Mouse (Mus musculus) heart, postnatal 25 days (tissue): ENCODE results near the gene Myrf. TPM values are rescaled to one million over a fixed set of nuclear protein-coding genes. Genes with fewer than 3 reads are reported as not detected.

Source experiments
- DNase-seq: peaks from one replicate; pipeline ENCODE4 v3.0.0; 2022; ENCODE audit warnings: low spot score
- intact Hi-C: fragments of 180-260 bp; cut with DNase I; formaldehyde crosslinking; loops from one replicate; pipeline ENCODE4 v1.15.1; 2025
- total RNA-seq, 2 experiments: library from RNA; stranded (reverse); gene quantifications; 2 replicates each; pipeline ENCODE4 v1.2.3; 2021

Myrf gene
- 1 to 10 TPM; 4.5 to 6.8 TPM for total RNA-seq

- intact Hi-C loops: no loop called here
- DNase-seq: peak; percentile 62
These were observed at the start of gene Myrf for GRCm38 (mm10) chr19:10240654-10241305. TSS of gene Myrf (minus strand) at chr19:10240748.

DNA sequence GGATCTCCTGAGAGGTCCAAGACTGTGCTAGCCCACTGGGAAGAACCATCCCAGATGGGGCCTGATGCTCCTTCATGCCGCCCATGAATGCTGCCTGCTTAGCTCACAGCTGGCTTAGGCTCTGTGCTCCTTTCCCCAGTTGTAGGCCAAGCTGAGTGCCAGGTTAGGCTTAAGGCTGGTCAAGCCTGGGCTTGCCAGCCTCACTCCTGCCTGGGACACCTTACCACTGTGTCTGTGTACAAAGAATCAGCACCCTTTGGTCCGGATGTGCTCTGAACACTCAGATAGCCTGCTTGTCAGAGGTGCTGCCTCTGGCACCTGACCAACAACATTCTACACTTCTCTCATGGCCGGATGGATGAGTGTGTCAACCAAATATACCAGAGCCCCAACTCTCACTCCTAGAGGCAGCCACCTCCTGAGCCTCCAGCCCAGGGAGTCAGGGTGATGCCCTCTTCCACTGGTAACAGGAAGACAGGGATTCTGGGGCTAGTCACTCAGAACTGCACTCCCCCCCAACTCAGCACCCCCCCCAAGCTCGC is 49.1 kb upstream of the Myrf start:
- intact Hi-C loops: no loop called here

GRCm38 (mm10) chr19:10288125-10289040 is 47.8 kb upstream of the Myrf start:
- intact Hi-C loops: no loop called here
- DNase-seq: no peak

More for the DNA sequence above, 49.1 kb upstream of the Myrf start:
- no peak for DNase-seq

GRCm38 (mm10) chr19:10286458-10286872 is 45.9 kb upstream of the Myrf start:
- DNase-seq: no peak
- intact Hi-C loops: no loop called here

DNA sequence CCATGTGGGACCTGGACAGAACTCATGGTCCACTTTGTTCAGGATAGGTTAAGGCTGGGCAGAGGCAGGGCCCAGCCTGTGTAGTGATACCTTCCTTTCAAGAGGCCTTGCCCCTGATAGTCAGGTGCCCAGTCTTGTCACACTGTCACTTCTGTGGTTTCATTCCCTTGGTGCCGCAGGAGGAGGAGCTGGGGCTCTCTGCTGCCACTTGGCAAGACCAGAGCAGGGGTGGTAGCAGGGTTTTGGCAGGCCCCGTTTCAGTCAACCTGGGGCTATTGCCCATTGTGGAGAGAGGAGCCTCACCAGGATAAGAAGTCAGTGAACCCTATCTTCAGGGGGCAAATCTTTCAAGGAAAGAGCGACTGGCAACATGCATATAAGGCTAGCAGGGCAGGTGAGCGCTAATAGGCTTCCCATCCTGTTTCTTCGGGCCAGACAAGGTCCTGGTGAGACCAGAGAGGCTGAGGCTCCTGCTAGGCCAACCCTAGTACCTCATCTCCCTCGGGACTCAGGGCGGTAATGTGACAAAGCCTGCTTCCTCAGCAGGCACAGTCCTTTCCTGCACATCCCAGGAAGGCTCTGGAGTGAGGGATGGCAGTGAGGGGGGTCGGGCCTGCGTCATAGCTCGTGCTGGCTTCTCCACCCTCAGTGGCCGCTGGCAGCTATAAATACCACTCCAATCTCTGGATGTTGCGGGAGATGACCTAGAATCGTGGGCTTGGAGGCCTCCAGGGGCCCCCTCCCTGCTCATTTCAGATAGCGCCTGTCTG is 40.4 kb upstream of the Myrf start:
- DNase-seq: no peak
- intact Hi-C loops: no loop called here

DNA sequence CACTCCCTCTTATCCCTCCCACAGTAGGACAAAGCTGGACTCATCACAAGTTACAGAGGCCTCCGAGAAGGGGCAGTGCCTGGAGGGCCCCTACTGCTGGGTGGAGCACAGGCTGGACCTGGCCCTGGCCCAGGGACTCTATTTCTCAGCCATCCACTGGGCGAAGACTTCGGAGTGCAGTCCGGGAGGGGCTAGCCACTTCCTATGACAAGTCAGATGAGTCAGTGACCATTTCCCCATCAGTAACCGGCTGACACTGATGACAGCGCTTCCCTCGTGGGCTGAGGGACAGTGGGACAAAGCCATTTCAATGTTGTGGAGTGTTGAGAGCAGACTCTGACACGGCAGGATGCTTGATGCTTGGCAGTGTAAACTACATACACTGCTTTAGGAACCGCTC is 39.1 kb upstream of the Myrf start:
- intact Hi-C loops: no loop called here
- DNase-seq: peak; percentile 67

- intact Hi-C loops: no loop called here
- no peak for DNase-seq
These were observed 38.2 kb upstream of the Myrf start for GRCm38 (mm10) chr19:10278669-10279324.

DNA sequence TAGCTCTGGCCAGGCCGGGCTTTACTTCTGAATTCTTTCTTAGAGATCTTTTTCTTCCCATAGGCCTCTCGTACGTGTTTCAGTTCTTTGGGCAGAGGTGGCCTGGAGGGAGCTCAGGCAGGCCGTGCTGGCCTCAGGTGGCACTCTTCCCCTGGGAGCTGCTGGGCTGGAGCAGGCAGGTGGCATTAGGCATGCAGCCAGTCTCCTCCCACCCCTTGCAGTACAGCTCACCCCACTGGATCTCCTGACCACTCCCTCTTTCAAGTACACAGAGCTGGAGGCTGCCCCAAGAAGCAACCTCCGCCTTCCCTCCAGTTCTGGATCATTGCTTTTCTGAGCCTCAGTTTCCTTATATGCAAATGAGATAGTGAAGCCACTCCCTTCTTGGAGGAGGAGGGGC is 37.2 kb upstream of the Myrf start:
- no peak for DNase-seq
- intact Hi-C loops: no loop called here

DNA sequence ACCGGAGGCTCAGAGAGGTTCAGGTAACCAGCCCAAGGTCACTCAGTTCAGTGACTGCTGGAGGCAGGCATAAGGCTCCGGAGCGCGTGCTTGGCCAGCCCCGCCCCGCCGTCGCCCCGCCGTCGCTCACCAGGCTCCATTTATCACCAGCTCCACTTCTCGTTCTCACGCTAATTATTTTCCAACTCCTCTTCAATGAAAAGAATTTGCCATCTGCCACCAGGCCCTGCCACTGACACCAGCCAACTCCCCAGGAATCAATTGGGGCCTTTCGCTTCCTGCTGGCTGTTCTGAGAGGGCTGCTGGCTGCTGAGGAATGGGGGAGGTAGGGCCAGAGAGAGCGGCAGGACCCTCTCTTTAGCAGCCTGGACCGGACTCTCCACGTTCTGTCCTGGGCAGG is 36.8 kb upstream of the Myrf start:
- intact Hi-C loops: no loop called here
- DNase-seq: no peak

DNA sequence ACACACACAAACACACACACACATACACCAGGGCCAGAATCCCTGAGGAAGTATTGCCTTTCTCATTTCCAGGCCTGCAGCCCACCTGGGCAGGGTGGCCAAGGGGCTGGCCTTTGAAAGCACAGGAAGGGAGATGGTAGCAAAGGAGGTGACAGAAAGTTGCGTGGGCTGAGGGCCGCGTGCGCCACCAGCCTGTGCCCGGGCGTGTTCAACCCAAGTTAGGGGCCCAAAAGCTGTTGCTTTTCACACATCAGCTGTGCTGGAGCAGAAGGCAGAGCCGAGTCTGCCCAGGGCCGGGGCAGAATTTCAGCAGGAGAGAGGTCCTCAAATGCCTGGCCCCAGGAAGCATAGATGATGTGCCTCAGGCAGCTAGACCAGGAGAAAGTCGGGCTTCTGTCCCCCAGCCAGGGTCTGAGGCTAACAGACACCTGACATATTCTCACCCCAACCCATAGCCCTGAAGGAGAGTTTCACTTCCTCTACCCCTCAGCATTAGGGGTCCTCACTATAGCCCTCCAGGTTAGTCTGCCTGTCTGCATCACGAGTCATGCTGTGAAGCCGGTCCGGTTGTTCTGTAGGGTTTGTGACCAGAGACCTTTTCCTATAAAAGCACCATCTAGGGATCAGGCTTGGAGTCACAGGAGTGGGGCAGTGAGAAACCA is 36.1 kb upstream of the Myrf start:
- intact Hi-C loops: no loop called here
- no peak for DNase-seq

DNA sequence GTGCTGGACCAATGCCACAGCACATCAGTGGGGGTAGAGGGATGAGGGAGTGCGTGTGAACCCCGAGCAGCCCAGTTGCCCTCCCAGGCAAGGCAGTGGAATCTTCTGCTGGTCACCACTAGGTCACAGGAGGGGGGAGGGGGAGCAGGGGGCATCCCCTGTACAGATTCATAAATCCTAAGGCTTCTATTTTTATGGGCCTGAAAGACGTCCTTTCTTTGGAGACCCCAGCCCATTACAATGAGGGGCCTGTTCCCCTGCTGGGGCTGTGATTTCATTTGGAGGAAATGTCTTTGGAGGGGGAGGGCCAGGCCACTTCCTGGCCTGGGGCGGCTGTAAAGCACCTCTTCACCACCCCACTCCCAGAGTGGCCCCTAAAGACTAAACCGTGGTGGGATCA is 33.5 kb upstream of the Myrf start:
- no peak for DNase-seq
- intact Hi-C loops: no loop called here

GRCm38 (mm10) chr19:10272746-10273145 is 32.2 kb upstream of the Myrf start:
- intact Hi-C loops: no loop called here
- DNase-seq: peak; percentile 44

DNA sequence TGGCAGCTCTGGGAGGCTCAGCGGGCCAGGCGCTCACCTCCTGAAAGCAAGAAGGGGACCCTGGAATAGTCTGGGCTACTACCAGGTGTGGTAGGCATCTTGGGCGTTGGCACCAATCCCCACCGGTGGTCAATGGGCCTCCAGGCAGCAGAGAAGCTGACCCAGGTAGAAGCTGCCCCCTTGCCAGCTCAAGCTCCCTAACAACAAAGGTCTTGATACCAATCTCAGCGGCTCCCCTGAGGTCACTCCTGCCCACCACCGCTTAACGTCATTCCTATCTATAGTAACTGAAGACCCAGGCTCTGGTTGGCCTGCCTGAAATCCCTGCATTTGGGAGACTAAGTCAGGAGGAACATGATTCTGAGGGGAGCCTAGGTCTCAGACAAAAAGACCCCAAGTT is 31.0 kb upstream of the Myrf start:
- DNase-seq: no peak
- intact Hi-C loops: loop anchor here (1.0 kb wide), 1 partner anchor 30 kb away; no protein-coding TSS in a partner anchor

DNA sequence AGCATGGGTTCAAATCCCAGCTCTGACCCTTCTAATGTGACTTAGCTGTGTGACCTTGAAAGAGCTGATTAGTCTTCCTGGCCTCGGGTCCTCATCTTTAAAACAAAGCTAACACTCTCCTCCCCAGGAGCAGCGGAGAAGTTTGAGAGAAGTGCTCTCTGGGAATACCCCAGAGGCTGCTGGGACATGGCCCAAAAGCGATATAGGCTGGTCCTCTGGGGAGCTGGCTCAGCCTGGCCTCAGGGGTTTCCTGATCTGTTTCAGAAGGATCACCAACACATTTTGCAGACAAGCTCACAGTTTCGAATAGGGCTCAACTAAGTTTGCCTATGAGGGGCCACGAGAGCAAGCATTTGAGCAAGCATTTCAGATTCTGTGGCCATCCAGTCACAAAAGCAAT is 29.8 kb upstream of the Myrf start:
- DNase-seq: no peak
- intact Hi-C loops: no loop called here

DNA sequence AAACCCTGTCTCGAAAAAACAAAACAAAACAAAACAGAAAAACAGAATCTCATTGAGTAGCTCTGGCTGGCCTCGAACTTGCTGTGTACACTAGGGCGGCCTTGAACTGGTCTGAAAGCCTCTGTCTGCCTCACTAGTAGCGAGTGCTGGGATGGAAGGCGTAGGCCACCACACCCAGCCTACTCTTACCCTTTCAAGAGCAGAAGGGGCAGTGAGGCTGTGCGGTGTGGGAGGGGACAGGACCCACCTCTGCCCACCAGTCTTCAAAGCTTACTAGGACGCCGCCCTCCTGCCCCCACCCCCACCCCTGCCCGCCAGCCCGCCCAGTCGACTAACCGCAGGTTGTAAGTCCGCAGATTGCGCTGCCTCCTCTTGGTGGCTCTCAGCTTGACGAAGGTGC is 28.3 kb upstream of the Myrf start:
- intact Hi-C loops: no loop called here
- no peak for DNase-seq

GRCm38 (mm10) chr19:10267953-10268352 is 27.4 kb upstream of the Myrf start:
- no peak for DNase-seq
- intact Hi-C loops: no loop called here

DNA sequence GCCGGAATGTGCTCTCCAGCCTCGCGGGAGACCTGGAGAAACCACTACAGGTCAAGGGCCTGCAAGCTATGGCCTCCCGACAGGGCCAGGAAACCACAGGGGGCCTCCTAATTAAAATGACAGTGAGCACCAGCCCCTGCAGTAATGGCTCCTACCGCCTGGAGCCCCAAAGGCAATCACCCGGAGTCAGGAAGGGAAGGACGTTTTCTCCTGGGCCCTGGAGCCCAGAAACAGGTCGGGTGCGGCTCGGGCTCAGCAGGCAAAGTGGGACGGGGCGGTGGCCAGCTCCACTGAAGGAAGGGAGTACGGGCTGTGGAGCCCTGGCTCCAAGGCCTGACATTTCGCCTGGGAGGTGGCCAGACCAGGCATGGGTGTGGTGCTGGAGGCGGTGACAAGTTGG is 26.5 kb upstream of the Myrf start:
- intact Hi-C loops: no loop called here
- DNase-seq: peak; percentile 49

GRCm38 (mm10) chr19:10266196-10266850 is 25.8 kb upstream of the Myrf start:
- DNase-seq: peak; percentile 68
- intact Hi-C loops: no loop called here

DNA sequence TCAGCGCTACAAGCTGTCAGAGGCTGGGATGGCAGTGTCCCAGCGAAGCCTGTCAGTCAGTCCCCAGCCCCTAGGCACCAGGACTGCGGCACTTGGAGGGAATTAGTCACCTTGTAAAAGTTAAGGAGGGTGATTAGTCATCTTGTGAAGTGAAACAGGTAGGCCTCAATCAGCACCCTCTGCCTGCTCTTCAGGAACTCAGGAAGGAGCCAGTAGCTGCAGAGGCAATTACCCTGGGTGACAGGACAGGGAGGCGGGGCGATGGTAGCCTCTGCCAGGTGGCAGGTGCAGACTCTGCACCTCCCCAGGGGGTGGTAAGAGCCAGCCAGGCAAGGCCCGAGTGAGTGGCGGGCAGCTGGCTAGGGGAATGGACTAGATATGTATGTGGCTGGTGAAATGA is 20.8 kb upstream of the Myrf start:
- DNase-seq: no peak
- intact Hi-C loops: no loop called here
